35 mouse cellular contexts compared by ENCODE assay signal in the genomic region with DNA sequence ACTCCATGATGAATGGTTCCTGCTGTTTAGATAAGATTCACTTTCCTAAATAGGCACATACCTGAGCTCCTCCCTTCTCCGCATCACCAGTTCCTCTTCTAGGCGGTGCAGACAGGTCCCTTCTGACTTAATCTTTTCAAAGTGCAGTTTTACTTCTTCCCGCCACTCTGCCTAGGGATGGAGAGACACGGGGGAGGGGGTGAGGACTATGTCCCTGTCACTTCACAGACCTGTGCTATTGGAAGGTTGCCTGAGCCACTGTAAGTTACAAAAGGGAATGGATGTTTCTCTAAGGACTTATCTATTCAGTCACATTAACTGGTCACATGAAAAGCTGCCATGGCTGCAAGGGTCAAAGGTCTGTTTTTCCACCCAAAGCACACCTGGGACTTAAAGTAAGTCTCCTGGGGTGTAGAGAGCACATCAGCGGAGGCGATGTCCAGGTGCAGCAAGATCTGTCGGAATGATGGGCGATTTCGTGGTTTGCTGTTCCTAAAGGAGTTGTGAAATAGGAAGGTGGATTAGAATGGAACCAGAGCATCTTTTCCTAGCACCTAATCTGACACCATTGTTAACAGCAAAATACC. TPM values are rescaled to one million over a fixed set of nuclear protein-coding genes. Genes with fewer than 3 reads are reported as not detected.
DNase-seq lines count a peak whose midpoint lies in the region; ATAC-seq and TF ChIP-seq lines count a peak whose summit lies in the region.
"Had no signal": no experiment of that assay in that cellular context is flagged by ENCODE, and none has a peak within 500 bp of the region (broad histone marks: within the 10 kb centered on the region; RNA-seq: fewer than 3 reads in every experiment).

No protein-coding gene starts in this region.

- H3K4me2 ChIP-seq in intestine, postnatal 0 days (replicated peaks; ENCODE audit: low read depth) = peak overlapping the region; percentile 21; the same call in 1 of the 2 replicates
- H3K4me2 ChIP-seq: embryonic facial prominence, embryonic 13.5 days; forebrain, embryonic 12.5 days; heart, embryonic 15.5 days; hindbrain, embryonic 14.5 days; liver, embryonic 13.5 days; lung, embryonic 15.5 days; midbrain, embryonic 15.5 days; neural tube, embryonic 15.5 days had no signal

- peaks cover 89% of the 10 kb centered on the region for H3K36me3 ChIP-seq in C2C12 (ENCODE audit: control insufficient read depth, insufficient read depth)
- H3K36me3 ChIP-seq in intestine, postnatal 0 days (ENCODE audit: control insufficient read depth, insufficient read depth) = peaks cover 53% of the 10 kb centered on the region

- H3K27ac ChIP-seq in layer of hippocampus, adult 2 months = peak overlapping the region; percentile 76; the same call in 1 of the 2 replicates
- peak overlapping the region; percentile 74 for H3K27ac ChIP-seq in intestine, postnatal 0 days (ENCODE audit: low read depth, low read length)
- H3K27ac ChIP-seq: embryonic facial prominence, embryonic 13.5 days; forebrain, embryonic 12.5 days; heart, embryonic 15.5 days; hindbrain, embryonic 14.5 days; liver, embryonic 13.5 days; lung, embryonic 15.5 days; midbrain, embryonic 15.5 days; neural tube, embryonic 15.5 days had no signal

- H3K9ac ChIP-seq in intestine, postnatal 0 days (ENCODE audit: low read depth, low read length) = no peak overlapping the region
- H3K9ac ChIP-seq: embryonic facial prominence, embryonic 13.5 days; forebrain, embryonic 12.5 days; heart, embryonic 15.5 days; hindbrain, embryonic 14.5 days; liver, embryonic 13.5 days; lung, embryonic 15.5 days; midbrain, embryonic 15.5 days; neural tube, embryonic 15.5 days had no signal

- H3K79me3 ChIP-seq in C2C12 (ENCODE audit: low read depth) = peaks cover 4% of the 10 kb centered on the region

- WGBS in intestine, postnatal 0 days = 35% methylated on average over 9 of the region's 9 CpGs

- H3K79me2 ChIP-seq in C2C12 (ENCODE audit: control insufficient read depth, insufficient read depth) = peaks cover 11% of the 10 kb centered on the region

- H3K27me3 ChIP-seq in C2C12 (ENCODE audit: control insufficient read depth, insufficient read depth, insufficient read length) = no peaks in the 10 kb centered on the region
- no peaks in the 10 kb centered on the region for H3K27me3 ChIP-seq in intestine, postnatal 0 days (replicated peaks; ENCODE audit: control insufficient read depth, insufficient read depth, low read length)
- H3K27me3 ChIP-seq: CH12.LX; embryonic facial prominence, embryonic 13.5 days; forebrain, embryonic 12.5 days; heart, embryonic 15.5 days; liver, embryonic 13.5 days; lung, embryonic 15.5 days; midbrain, embryonic 15.5 days; neural tube, embryonic 15.5 days had no signal

- no peak for TF ChIP-seq CTCF in layer of hippocampus, adult 2 months (conservative IDR thresholded peaks at IDR 0.05)
- no peak for TF ChIP-seq CTCF in C2C12 (IDR thresholded peaks at IDR 0.05; ENCODE audit: control insufficient read depth, insufficient read depth, insufficient read length)
- TF ChIP-seq CTCF in intestine, postnatal 0 days (IDR thresholded peaks at IDR 0.05; ENCODE audit: low read depth) = no peak

- no peak overlapping the region for H3ac ChIP-seq in C2C12 (ENCODE audit: control insufficient read depth, insufficient read length, low read depth)

- no peaks in the 10 kb centered on the region for H3K9me3 ChIP-seq in intestine, postnatal 0 days (ENCODE audit: control insufficient read depth)
- H3K9me3 ChIP-seq: embryonic facial prominence, embryonic 13.5 days; forebrain, embryonic 12.5 days; G1E; heart, embryonic 15.5 days; liver, embryonic 13.5 days; lung, embryonic 15.5 days; midbrain, embryonic 15.5 days; neural tube, embryonic 15.5 days had no signal

- DNase-seq in heart, adult 11 months = peak; percentile 83
- no peak for DNase-seq in heart, adult 9 months (ENCODE audit: low spot score in 2 of 2)
- no peak for DNase-seq in layer of hippocampus, adult 2 months (ENCODE audit: low spot score in 2 of 2)
- no peak for DNase-seq in layer of hippocampus, postnatal 36 days
- DNase-seq in left cerebral cortex, adult 8-10 months (ENCODE audit: low spot score in 2 of 2) = no peak
- DNase-seq in ovary, adult 18-20 months (ENCODE audit: low spot score) = no peak
- DNase-seq: adrenal gland, adult 2 months; cerebellum, adult 11-12 months; cerebellum, postnatal 36 days; embryo, embryonic 11 days; gastrocnemius, postnatal 36 days; heart, postnatal 36 days; liver, embryonic 13.5 days; lung, postnatal 36 days; spleen, adult 18-20 months; thymus, adult 18-20 months; thymus, postnatal 4 days had no signal

- H3K4me1 ChIP-seq in intestine, postnatal 0 days (replicated peaks; ENCODE audit: control insufficient read depth, insufficient read depth, low read length) = no peaks in the 10 kb centered on the region
- H3K4me1 ChIP-seq: embryonic facial prominence, embryonic 13.5 days; forebrain, embryonic 12.5 days; midbrain, embryonic 15.5 days; neural tube, embryonic 15.5 days had no signal

- no peak overlapping the region for H3K4me3 ChIP-seq in layer of hippocampus, adult 2 months
- H3K4me3 ChIP-seq in C2C12 (ENCODE audit: insufficient read depth, poor library complexity, severe bottlenecking) = no peak overlapping the region
- no peak overlapping the region for H3K4me3 ChIP-seq in intestine, postnatal 0 days (ENCODE audit: low read depth, low read length)
- H3K4me3 ChIP-seq: embryonic facial prominence, embryonic 13.5 days; erythroblast, embryonic 14.5 days; forebrain, embryonic 12.5 days; heart, embryonic 15.5 days; liver, embryonic 13.5 days; lung, embryonic 15.5 days; midbrain, embryonic 15.5 days; neural tube, embryonic 15.5 days had no signal

- peak; percentile 64 for ATAC-seq in intestine, postnatal 0 days
- ATAC-seq: inflammation-experienced regulatory T-cells, adult 6 months; midbrain, embryonic 15.5 days had no signal

TF ChIP-seq in C2C12, 6 proteins besides CTCF, POLR2A, EP300 and RAD21:
- TF ChIP-seq USF1 (IDR thresholded peaks at IDR 0.05; ENCODE audit: low read depth) (no peak), CEBPB (IDR thresholded peaks at IDR 0.05; ENCODE audit: low read depth) (peak; percentile 22)

RNA-seq across cellular contexts. Expression of gene Gm10337, which starts 1.2 kb away (rescaled TPM):
- total RNA-seq in layer of hippocampus, adult 2 months (2021) = not detected
- total RNA-seq in layer of hippocampus, postnatal 36 days (2021) = not detected
- polyA plus RNA-seq in C2C12 (2012; fragmentation: generic; extraction: Trizol) = not detected
- polyA plus RNA-seq in intestine, postnatal 0 days (2015; fragmentation: Nextera tagmentation; extraction: Ambion mirVana) = 3.5 TPM in 1 of 2 replicates, not detected in the other
- total RNA-seq in left cerebral cortex, adult 8-10 months (2022) = not detected
- total RNA-seq: adrenal gland, adult 2 months; CH12.LX; G1E; gastrocnemius, postnatal 36 days; heart, adult 8-10 months; heart, postnatal 36 days; layer of hippocampus, postnatal 10 days; megakaryocyte-erythroid progenitor cell, adult 5-6 weeks had no signal
- polyA plus RNA-seq: adrenal gland, adult 2 months; erythroblast, embryonic 14.5 days; G1E; inflammation-experienced regulatory T-cells, adult 6 months; large intestine, adult 2 months; limb, embryonic 11.5 days; liver, embryonic 13.5 days; lung, embryonic 15.5 days had no signal

RNA-seq across cellular contexts. Expression of gene Map3k12, which starts 14.5 kb away (rescaled TPM):
- 10 to 100 TPM; 95.0 to 99.9 TPM for total RNA-seq in layer of hippocampus, adult 2 months (2021)
- total RNA-seq in layer of hippocampus, postnatal 36 days (2021) = 100 to 1,000 TPM in 1 of 2 experiments, 10 to 100 TPM in 1; 96.4 to 103 TPM
- 11.2 TPM for polyA plus RNA-seq in C2C12 (2012; fragmentation: generic; extraction: Trizol)
- 3.1 and 3.5 TPM in 2 replicates for polyA plus RNA-seq in intestine, postnatal 0 days (2015; fragmentation: Nextera tagmentation; extraction: Ambion mirVana)
- total RNA-seq in left cerebral cortex, adult 8-10 months (2022) = 10 to 100 TPM; 85.6 to 93.8 (median 89.3) TPM

RNA-seq across cellular contexts. Expression of gene Tarbp2, which starts 15.6 kb away (rescaled TPM):
- total RNA-seq in layer of hippocampus, adult 2 months (2021) = 10 to 100 TPM; 36.2 to 37.7 TPM
- 10 to 100 TPM; 32.2 to 36.9 TPM for total RNA-seq in layer of hippocampus, postnatal 36 days (2021)
- polyA plus RNA-seq in C2C12 (2012; fragmentation: generic; extraction: Trizol) = 127 TPM
- polyA plus RNA-seq in intestine, postnatal 0 days (2015; fragmentation: Nextera tagmentation; extraction: Ambion mirVana) = 50.2 and 50.4 TPM in 2 replicates
- total RNA-seq in left cerebral cortex, adult 8-10 months (2022) = 10 to 100 TPM; 30.3 to 37.4 (median 35.2) TPM

RNA-seq across cellular contexts. Expression of gene Npff, which starts 22.4 kb away (rescaled TPM):
- total RNA-seq in layer of hippocampus, adult 2 months (2021) = 1 to 10 TPM; 5.5 TPM
- 1 to 10 TPM; 3.7 to 4.3 TPM for total RNA-seq in layer of hippocampus, postnatal 36 days (2021)
- polyA plus RNA-seq in C2C12 (2012; fragmentation: generic; extraction: Trizol) = 0.94 TPM
- polyA plus RNA-seq in intestine, postnatal 0 days (2015; fragmentation: Nextera tagmentation; extraction: Ambion mirVana) = 1.1 TPM in 2 replicates
- 1 to 10 TPM; 2.1 to 4.8 (median 3.2) TPM for total RNA-seq in left cerebral cortex, adult 8-10 months (2022)

RNA-seq across cellular contexts. Expression of gene Pcbp2, which starts 32.0 kb away (rescaled TPM):
- total RNA-seq in layer of hippocampus, adult 2 months (2021) = 100 to 1,000 TPM; 496 to 505 TPM
- 100 to 1,000 TPM; 448 to 513 TPM for total RNA-seq in layer of hippocampus, postnatal 36 days (2021)
- 1,132 TPM for polyA plus RNA-seq in C2C12 (2012; fragmentation: generic; extraction: Trizol)
- 109 and 115 TPM in 2 replicates for polyA plus RNA-seq in intestine, postnatal 0 days (2015; fragmentation: Nextera tagmentation; extraction: Ambion mirVana)
- 100 to 1,000 TPM; 481 to 511 (median 488) TPM for total RNA-seq in left cerebral cortex, adult 8-10 months (2022)
